Mouse (Mus musculus) liver, adult 2 months (tissue): ENCODE results near the gene Ddx54.

Experiments used
- CTCF ChIP-seq: fragments of 200-500 bp; IDR thresholded peaks from 2 replicates; pipeline ENCODE4 v1.5.1; 2011; ENCODE audit warnings: low read depth, low read length, control low read depth
- POLR2A ChIP-seq: fragments of 200-500 bp; IDR thresholded peaks from 2 replicates; pipeline ENCODE4 v1.6.1; 2011; ENCODE audit warnings: low read length, control low read depth; ENCODE audit not compliant: insufficient read depth; ENCODE audit errors: extremely low read depth

DNA sequence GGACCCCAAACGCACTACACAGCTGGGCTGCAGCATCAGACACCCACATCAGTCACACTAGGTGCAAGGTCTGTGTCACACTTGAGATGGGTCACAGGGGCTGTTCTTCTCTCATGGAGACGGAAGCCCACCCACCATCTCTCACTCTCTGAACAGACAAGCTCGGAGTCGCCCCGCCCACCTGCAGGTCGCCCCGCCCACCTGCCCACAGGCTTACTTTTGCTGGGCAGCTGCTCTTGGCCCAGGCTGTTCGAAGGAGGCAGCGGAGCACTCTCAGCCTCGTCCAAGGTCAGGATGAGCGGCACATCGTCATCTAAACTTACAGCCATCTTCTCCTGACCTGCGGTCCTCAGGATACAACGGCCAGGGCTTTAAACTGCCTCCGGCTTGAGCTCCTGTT is 27.6 kb upstream of the Ddx54 start:
- TF ChIP-seq POLR2A (no peak), CTCF (no peak)
